18 mouse cellular contexts compared by ENCODE assay signal in the genomic region with DNA sequence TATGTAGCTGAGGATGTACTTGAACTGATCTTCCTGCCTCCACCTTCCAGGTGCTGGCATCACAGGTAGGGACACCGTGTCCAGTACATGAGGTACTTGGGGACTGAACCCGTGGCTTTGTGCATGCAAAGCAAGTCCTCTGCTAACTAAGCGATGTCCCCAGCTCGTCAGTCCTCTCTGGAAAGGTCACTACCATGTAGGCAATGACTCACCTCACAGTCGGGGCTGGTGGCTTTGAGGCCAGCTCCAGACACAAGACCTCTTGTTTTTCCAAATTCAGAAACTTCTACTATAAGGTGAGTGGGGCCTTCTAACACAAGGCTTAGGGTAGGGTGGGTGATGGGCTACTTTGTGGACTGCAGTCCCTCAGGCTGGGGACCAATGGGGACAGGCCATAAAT.
"Had no signal": no experiment of that assay in that cellular context is flagged by ENCODE, and none has a peak within 500 bp of the region (broad histone marks: within the 10 kb centered on the region; RNA-seq: fewer than 3 reads in every experiment).

No protein-coding gene starts in this region.

- DNase-seq: kidney, adult 2 months; kidney, postnatal 36 days; left cerebral cortex, postnatal 4 days; liver, postnatal 0 days; lung, embryonic 14.5 days; right cerebral cortex, adult 18-20 months; right cerebral cortex, postnatal 25 days; spleen, adult 18-20 months; thymus, postnatal 25 days had no signal

- H3K27ac ChIP-seq: liver, embryonic 14.5 days; macrophage; midbrain, embryonic 12.5 days; midbrain, embryonic 15.5 days; neural tube, embryonic 12.5 days; neural tube, embryonic 15.5 days; stomach, embryonic 15.5 days had no signal

- H3K4me3 ChIP-seq: midbrain, embryonic 12.5 days; midbrain, embryonic 15.5 days; neural tube, embryonic 12.5 days; neural tube, embryonic 15.5 days; stomach, embryonic 15.5 days had no signal

- H3K4me2 ChIP-seq: liver, embryonic 11.5 days; lung, embryonic 14.5 days; midbrain, embryonic 12.5 days; midbrain, embryonic 15.5 days; neural tube, embryonic 12.5 days; neural tube, embryonic 15.5 days; stomach, embryonic 15.5 days had no signal

- H3K36me3 ChIP-seq: midbrain, embryonic 12.5 days; midbrain, embryonic 15.5 days; neural tube, embryonic 15.5 days had no signal

- H3K9ac ChIP-seq: liver, embryonic 14.5 days; liver, postnatal 0 days; lung, embryonic 14.5 days; midbrain, embryonic 12.5 days; midbrain, embryonic 15.5 days; neural tube, embryonic 12.5 days; neural tube, embryonic 15.5 days; stomach, embryonic 15.5 days had no signal

- H3K27me3 ChIP-seq: midbrain, embryonic 12.5 days; midbrain, embryonic 15.5 days; neural tube, embryonic 12.5 days; neural tube, embryonic 15.5 days; stomach, embryonic 15.5 days had no signal

- ATAC-seq: liver, postnatal 0 days; lung, postnatal 0 days; midbrain, embryonic 15.5 days had no signal

- H3K9me3 ChIP-seq: midbrain, embryonic 12.5 days; midbrain, embryonic 15.5 days; neural tube, embryonic 12.5 days; neural tube, embryonic 15.5 days; stomach, embryonic 15.5 days had no signal
